Mouse (Mus musculus): ENCODE measurements around the gene Asprv1.

The Asprv1 gene

GRCm38 (mm10) chr6:86665076-86665475 lies 37.1 kb downstream of the Asprv1 start:
- DNase-seq (ENCODE audit: low read depth in 1 of 2, low spot score in 2 of 2) = no peak

GRCm38 (mm10) chr6:86665560-86666307 lies 37.8 kb downstream of the Asprv1 start:
- DNase-seq (ENCODE audit: low read depth in 1 of 2, low spot score in 2 of 2) = no peak

- no peak for DNase-seq (ENCODE audit: low read depth in 1 of 2, low spot score in 2 of 2)
These were observed 39.1 kb downstream of the Asprv1 start for GRCm38 (mm10) chr6:86667061-86667460.

GRCm38 (mm10) chr6:86668580-86669239 lies 40.7 kb downstream of the Asprv1 start, which contains the start of gene Mxd1:
Gene Mxd1, minus strand, starts transcription at chr6:86669161.
- DNase-seq (ENCODE audit: low read depth in 1 of 2, low spot score in 2 of 2) = no peak

GRCm38 (mm10) chr6:86669240-86669727 lies 41.3 kb downstream of the Asprv1 start:
- DNase-seq (ENCODE audit: low read depth in 1 of 2, low spot score in 2 of 2) = peak; percentile 99 to 100

GRCm38 (mm10) chr6:86670873-86671272 lies 42.9 kb downstream of the Asprv1 start:
- DNase-seq (ENCODE audit: low read depth in 1 of 2, low spot score in 2 of 2) = peak; percentile 28 to 36

GRCm38 (mm10) chr6:86678341-86678740 lies 50.4 kb downstream of the Asprv1 start:
- no peak for DNase-seq (ENCODE audit: low read depth in 1 of 2, low spot score in 2 of 2)
